Mouse (Mus musculus) regulatory T cell (primary cell): ENCODE results near the gene Ctbp2.

Experiments used
- in situ Hi-C: fragments of 300-600 bp; cut with MboI, MseI; formaldehyde crosslinking; loops from one replicate; pipeline ENCODE4 v1.15.1; 2025; ENCODE audit warnings: high pct_unique_total_duplicates

The Ctbp2 gene

GRCm38 (mm10) chr7:133088411-133088810 lies 35.7 kb downstream of the Ctbp2 start:
- in situ Hi-C loops = no loop called here

GRCm38 (mm10) chr7:133085408-133085807 lies 38.7 kb downstream of the Ctbp2 start:
- in situ Hi-C loops = no loop called here

GRCm38 (mm10) chr7:133083936-133084614 lies 40.1 kb downstream of the Ctbp2 start:
- in situ Hi-C loops = no loop called here

- in situ Hi-C loops = no loop called here
These were observed 45.2 kb downstream of the Ctbp2 start for GRCm38 (mm10) chr7:133078929-133079328.

GRCm38 (mm10) chr7:133074462-133075133 lies 49.6 kb downstream of the Ctbp2 start:
- in situ Hi-C loops = no loop called here

- in situ Hi-C loops = no loop called here
These were observed 51.0 kb downstream of the Ctbp2 start for GRCm38 (mm10) chr7:133073147-133073651.

GRCm38 (mm10) chr7:133072535-133072934 lies 51.6 kb downstream of the Ctbp2 start:
- in situ Hi-C loops = no loop called here

GRCm38 (mm10) chr7:133067321-133067841 lies 56.8 kb downstream of the Ctbp2 start:
- in situ Hi-C loops = no loop called here

- in situ Hi-C loops = no loop called here
These were observed 57.4 kb downstream of the Ctbp2 start for GRCm38 (mm10) chr7:133066776-133067175.

GRCm38 (mm10) chr7:133062055-133062454 lies 62.1 kb downstream of the Ctbp2 start:
- in situ Hi-C loops = no loop called here

- in situ Hi-C loops = no loop called here
These were observed 64.0 kb downstream of the Ctbp2 start for GRCm38 (mm10) chr7:133060170-133060569.

GRCm38 (mm10) chr7:133059517-133060104 lies 64.5 kb downstream of the Ctbp2 start:
- in situ Hi-C loops = no loop called here

GRCm38 (mm10) chr7:133059150-133059509 lies 65.0 kb downstream of the Ctbp2 start:
- in situ Hi-C loops = no loop called here

GRCm38 (mm10) chr7:133058496-133059149 lies 65.5 kb downstream of the Ctbp2 start:
- in situ Hi-C loops = no loop called here

- in situ Hi-C loops = no loop called here
These were observed 67.2 kb downstream of the Ctbp2 start for GRCm38 (mm10) chr7:133056924-133057323.

- in situ Hi-C loops = no loop called here
These were observed 69.7 kb downstream of the Ctbp2 start for GRCm38 (mm10) chr7:133054486-133054885.

GRCm38 (mm10) chr7:133053757-133054156 lies 70.4 kb downstream of the Ctbp2 start:
- in situ Hi-C loops = no loop called here

- in situ Hi-C loops = no loop called here
These were observed 71.3 kb downstream of the Ctbp2 start for GRCm38 (mm10) chr7:133052819-133053218.

- in situ Hi-C loops = no loop called here
These were observed 73.5 kb downstream of the Ctbp2 start for GRCm38 (mm10) chr7:133050681-133051080.

GRCm38 (mm10) chr7:133048085-133048630 lies 76.0 kb downstream of the Ctbp2 start:
- in situ Hi-C loops = no loop called here

- in situ Hi-C loops = no loop called here
These were observed 76.9 kb downstream of the Ctbp2 start for GRCm38 (mm10) chr7:133047287-133047686.

GRCm38 (mm10) chr7:133044721-133045120 lies 79.4 kb downstream of the Ctbp2 start:
- in situ Hi-C loops = no loop called here
